Mouse (Mus musculus) forebrain, embryonic 15.5 days (tissue): ENCODE measurements around the gene Lmf2. TPM values are rescaled to one million over a fixed set of nuclear protein-coding genes. Genes with fewer than 3 reads are reported as not detected.
A peak's percentile ranks its signal among the peaks of the same experiment; 100 is the strongest.

ENCODE experiments used
- ATAC-seq: fragments of 200-750 bp; cut with Nextera tagmentation; replicated peaks from 2 replicates; pipeline ENCODE4 v1.8.0; 2017; ENCODE audit warnings: mild to moderate bottlenecking, moderate TSS enrichment, moderate library complexity
- H3K27ac ChIP-seq: fragments of 300-500 bp; sonication (generic); replicated peaks from 2 replicates; pipeline ENCODE4 v1.5.1; 2015; ENCODE audit warnings: mild to moderate bottlenecking, inconsistent platforms
- H3K27me3 ChIP-seq: fragments of 300-500 bp; sonication (generic); 2 replicates; pipeline ENCODE4 v1.6.1; 2015; ENCODE audit warnings: inconsistent platforms
- H3K36me3 ChIP-seq: fragments of 300-500 bp; sonication (generic); 2 replicates; pipeline ENCODE4 v1.6.1; 2015; ENCODE audit warnings: mild to moderate bottlenecking, inconsistent platforms
- H3K4me1 ChIP-seq: fragments of 300-500 bp; sonication (generic); 2 replicates; pipeline ENCODE4 v1.6.1; 2015; ENCODE audit warnings: inconsistent platforms
- H3K4me2 ChIP-seq: fragments of 300-500 bp; sonication (generic); replicated peaks from 2 replicates; pipeline ENCODE4 v1.6.1; 2015; ENCODE audit warnings: mild to moderate bottlenecking, inconsistent platforms
- H3K4me3 ChIP-seq: fragments of 300-500 bp; sonication (generic); 2 replicates; pipeline ENCODE4 v1.5.1; 2015; ENCODE audit warnings: mild to moderate bottlenecking, inconsistent platforms
- H3K9ac ChIP-seq: fragments of 300-500 bp; sonication (generic); replicated peaks from 2 replicates; pipeline ENCODE4 v1.6.1; 2015; ENCODE audit warnings: mild to moderate bottlenecking, inconsistent platforms
- H3K9me3 ChIP-seq: fragments of 300-500 bp; sonication (generic); 2 replicates; pipeline ENCODE4 v1.6.1; 2016; ENCODE audit warnings: inconsistent platforms
- WGBS: fragments of 180-500 bp; shearing (Covaris S2); methylation state at CpG from one replicate; pipeline ENCODE4 v1.1.7; 2015; ENCODE audit warnings: mixed read lengths; 5-methylcytosine and 5-hydroxymethylcytosine counted together
- polyA plus RNA-seq: library from polyadenylated mRNA; unstranded; fragments of >200 nt; fragmentation: Nextera tagmentation; extraction: Ambion mirVana; gene quantifications from 2 replicates; pipeline ENCODE4 v1.2.1, GENCODE M21; 2015

Gene Lmf2
- polyA plus RNA-seq, 1 experiment from 2014 or later: 31.6 TPM

GRCm38 (mm10) chr15:89336422-89336821, 19.0 kb downstream of the Lmf2 start:
- Histone ChIP-seq H3K27ac (no peak overlapping the region), H3K4me3 (no peak overlapping the region), H3K9ac (no peak overlapping the region), H3K27me3 (no peaks in the 10 kb centered on the region), H3K4me1 (no peaks in the 10 kb centered on the region), H3K9me3 (no peaks in the 10 kb centered on the region), H3K4me2 (no peak overlapping the region), H3K36me3 (no peaks in the 10 kb centered on the region)
- 88% methylated on average over 14 of the region's 14 CpGs for WGBS
- no peak for ATAC-seq

- Histone ChIP-seq H3K9me3 (no peaks in the 10 kb centered on the region), H3K4me3 (no peak overlapping the region), H3K27me3 (no peaks in the 10 kb centered on the region), H3K9ac (no peak overlapping the region), H3K36me3 (no peaks in the 10 kb centered on the region), H3K4me1 (no peaks in the 10 kb centered on the region), H3K27ac (no peak overlapping the region), H3K4me2 (no peak overlapping the region)
- WGBS: 87% methylated on average over 17 of the region's 17 CpGs
- ATAC-seq: no peak
Measured at GRCm38 (mm10) chr15:89334774-89335537, 20.5 kb downstream of the Lmf2 start.

GRCm38 (mm10) chr15:89334271-89334670, 21.2 kb downstream of the Lmf2 start, which contains the start of gene Miox:
Gene Miox, plus strand, starts transcription at chr15:89334398.
- no peaks in the 10 kb centered on the region for H3K9me3 ChIP-seq
- H3K27ac ChIP-seq: no peak within 1 kb of the TSS
- H3K27me3 ChIP-seq: no peaks in the 10 kb centered on the region
- 94% methylated on average over 7 of the region's 7 CpGs for WGBS
- no peak within 1 kb of the TSS for H3K9ac ChIP-seq
- H3K36me3 ChIP-seq: no peaks in the 10 kb centered on the region
- H3K4me2 ChIP-seq: no peak within 1 kb of the TSS
- no peak within 1 kb of the TSS for H3K4me3 ChIP-seq
- no peaks in the 10 kb centered on the region for H3K4me1 ChIP-seq
- no peak for ATAC-seq

- 60% methylated on average over 5 of the region's 5 CpGs for WGBS
- Histone ChIP-seq H3K27me3 (peaks cover 6% of the 10 kb centered on the region; the same call in 1 of the 2 replicates), H3K36me3 (no peaks in the 10 kb centered on the region), H3K9ac (no peak overlapping the region), H3K9me3 (no peaks in the 10 kb centered on the region), H3K27ac (no peak overlapping the region), H3K4me3 (no peak overlapping the region), H3K4me2 (no peak overlapping the region), H3K4me1 (no peaks in the 10 kb centered on the region)
- no peak for ATAC-seq
Measured at GRCm38 (mm10) chr15:89326441-89326840, 29.0 kb downstream of the Lmf2 start.

DNA sequence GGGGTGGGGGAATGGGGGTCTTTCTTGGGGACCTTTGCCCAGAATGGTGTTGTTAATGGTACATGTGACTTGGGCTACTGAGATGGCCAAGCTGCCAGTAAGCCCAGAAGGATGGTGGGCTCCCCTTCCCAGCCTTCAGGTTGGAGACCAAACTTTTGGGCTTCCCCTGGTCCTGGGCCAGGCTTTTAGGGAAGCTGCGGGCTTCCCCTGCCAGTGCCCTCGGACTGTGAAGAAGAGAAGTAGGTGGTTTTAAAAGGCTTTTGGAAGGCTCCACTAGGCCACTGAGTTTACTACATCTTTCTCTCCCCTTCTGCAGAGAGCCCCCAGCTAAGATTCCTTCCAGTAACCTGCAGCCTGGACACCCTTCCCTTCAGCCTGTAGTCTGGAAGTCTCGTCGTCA, 31.8 kb downstream of the Lmf2 start:
- WGBS: 87% methylated on average over 4 of the region's 4 CpGs
- no peak overlapping the region for H3K27ac ChIP-seq
- H3K4me1 ChIP-seq: no peaks in the 10 kb centered on the region
- H3K9me3 ChIP-seq: no peaks in the 10 kb centered on the region
- H3K9ac ChIP-seq: no peak overlapping the region
- no peaks in the 10 kb centered on the region for H3K36me3 ChIP-seq
- peaks cover 6% of the 10 kb centered on the region; the same call in 1 of the 2 replicates for H3K27me3 ChIP-seq
- ATAC-seq: no peak
- no peak overlapping the region for H3K4me3 ChIP-seq
- H3K4me2 ChIP-seq: no peak overlapping the region

DNA sequence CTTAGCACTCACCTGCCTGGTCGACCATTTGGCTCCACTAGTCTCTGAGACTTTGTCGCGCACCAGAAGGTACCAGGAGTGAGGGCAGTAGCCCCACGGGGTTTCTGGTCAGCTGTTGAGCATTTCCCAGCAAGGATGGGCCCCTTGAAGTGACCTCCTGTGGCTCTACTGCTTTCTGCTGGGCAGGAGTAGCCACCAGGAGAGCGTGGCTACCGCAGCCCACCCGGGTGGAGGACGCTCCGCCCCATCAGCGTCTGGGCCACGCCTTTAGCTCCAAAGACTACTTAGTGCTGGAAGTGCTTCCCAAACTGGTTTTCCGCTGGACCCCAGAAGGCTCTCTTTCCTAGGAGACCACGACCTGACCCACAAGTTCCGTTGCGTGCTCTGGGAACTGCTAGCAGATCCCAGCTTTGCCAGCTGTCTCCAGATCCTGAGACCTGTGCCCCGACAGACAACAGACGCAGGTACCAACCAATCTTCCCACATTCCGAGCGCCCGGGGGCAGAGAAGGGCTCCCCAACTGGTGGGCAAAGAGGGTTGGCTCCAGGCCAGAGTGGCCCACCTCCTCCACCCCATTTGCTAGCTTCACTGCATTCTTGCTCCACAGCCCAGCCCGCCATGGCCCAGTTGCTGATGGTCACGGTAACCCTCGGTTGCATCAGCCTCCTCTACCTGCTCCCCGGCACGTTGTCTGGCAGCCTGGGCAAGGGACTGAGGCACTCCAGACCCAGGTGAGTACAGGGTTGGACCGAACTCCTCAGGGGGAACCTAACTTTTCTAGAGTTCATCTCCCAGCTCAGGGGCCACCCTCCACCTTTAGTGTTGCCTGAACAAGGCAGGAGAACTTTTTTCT, 32.6 kb downstream of the Lmf2 start, which contains the start of gene Adm2:
Gene Adm2 (plus strand): TSS at position 51 of the 853 bp plus-strand sequence.
- H3K9ac ChIP-seq: no peak within 1 kb of the TSS
- H3K4me2 ChIP-seq: 0 out of 2 replicates have a peak within 1 kb of the TSS, but pooled peaks have one; percentile 16
- H3K27ac ChIP-seq: no peak within 1 kb of the TSS
- no peaks in the 10 kb centered on the region for H3K4me1 ChIP-seq
- no peak within 1 kb of the TSS for H3K4me3 ChIP-seq
- ATAC-seq: no peak
- H3K36me3 ChIP-seq: no peaks in the 10 kb centered on the region
- H3K27me3 ChIP-seq: peaks cover 6% of the 10 kb centered on the region; the same call in 1 of the 2 replicates
- WGBS: 10% methylated on average over 26 of the region's 26 CpGs
- no peaks in the 10 kb centered on the region for H3K9me3 ChIP-seq

GRCm38 (mm10) chr15:89321264-89321663, 34.2 kb downstream of the Lmf2 start:
- Histone ChIP-seq H3K4me1 (no peaks in the 10 kb centered on the region), H3K9me3 (no peaks in the 10 kb centered on the region), H3K27ac (no peak overlapping the region), H3K4me3 (no peak overlapping the region), H3K27me3 (peaks cover 6% of the 10 kb centered on the region; the same call in 1 of the 2 replicates), H3K4me2 (no peak overlapping the region), H3K9ac (no peak overlapping the region), H3K36me3 (no peaks in the 10 kb centered on the region)
- WGBS: 75% methylated on average over 8 of the region's 8 CpGs
- no peak for ATAC-seq

GRCm38 (mm10) chr15:89316146-89316545, 39.3 kb downstream of the Lmf2 start:
- Histone ChIP-seq H3K27me3 (no peaks in the 10 kb centered on the region), H3K9ac (no peak overlapping the region), H3K9me3 (no peaks in the 10 kb centered on the region), H3K4me3 (no peak overlapping the region), H3K4me1 (peaks cover 32% of the 10 kb centered on the region), H3K4me2 (no peak overlapping the region), H3K27ac (no peak overlapping the region), H3K36me3 (no peaks in the 10 kb centered on the region)
- no peak for ATAC-seq
- WGBS: 64% methylated on average over 11 of the region's 11 CpGs

- Histone ChIP-seq H3K9ac (peak within 1 kb of the TSS; percentile 80), H3K4me2 (peak within 1 kb of the TSS; percentile 85), H3K9me3 (no peaks in the 10 kb centered on the region), H3K4me1 (peaks cover 41% of the 10 kb centered on the region), H3K36me3 (no peaks in the 10 kb centered on the region), H3K4me3 (peak within 1 kb of the TSS; percentile 78), H3K27ac (peak within 1 kb of the TSS; percentile 42; the same call in 1 of the 2 replicates), H3K27me3 (no peaks in the 10 kb centered on the region)
- under 1% methylated on average over 37 of the region's 37 CpGs for WGBS
- peak; percentile 99 for ATAC-seq
Measured at GRCm38 (mm10) chr15:89315190-89315731, 40.2 kb downstream of the Lmf2 start, which contains the start of gene Sbf1. Gene Sbf1, minus strand, starts transcription at chr15:89315311.

- Histone ChIP-seq H3K27ac (peak overlapping the region; percentile 42; the same call in 1 of the 2 replicates), H3K4me1 (peaks cover 47% of the 10 kb centered on the region), H3K36me3 (no peaks in the 10 kb centered on the region), H3K4me2 (peak overlapping the region; percentile 85), H3K9ac (peak overlapping the region; percentile 80), H3K27me3 (no peaks in the 10 kb centered on the region), H3K4me3 (peak overlapping the region; percentile 78), H3K9me3 (no peaks in the 10 kb centered on the region)
- under 1% methylated on average over 58 of the region's 58 CpGs for WGBS
- ATAC-seq: peak; percentile 63
Measured at GRCm38 (mm10) chr15:89314511-89315189, 40.8 kb downstream of the Lmf2 start.

GRCm38 (mm10) chr15:89314107-89314506, 41.4 kb downstream of the Lmf2 start:
- peaks cover 47% of the 10 kb centered on the region for H3K4me1 ChIP-seq
- ATAC-seq: no peak
- WGBS: 27% methylated on average over 3 of the region's 3 CpGs
- peak overlapping the region; percentile 85 for H3K4me2 ChIP-seq
- H3K27ac ChIP-seq: no peak overlapping the region
- peak overlapping the region; percentile 80 for H3K9ac ChIP-seq
- H3K27me3 ChIP-seq: no peaks in the 10 kb centered on the region
- H3K4me3 ChIP-seq: peak overlapping the region; percentile 78
- no peaks in the 10 kb centered on the region for H3K9me3 ChIP-seq
- no peaks in the 10 kb centered on the region for H3K36me3 ChIP-seq
